Mouse (Mus musculus): ENCODE measurements at regions not wholly inside any gene's neighbourhood (a gene's known extent, or its start where the extent isn't known, plus 50 kb on each side); places are given as distances from the start of the nearest gene placed in this dataset.

GRCm38 (mm10) chr2:75564809-75565208, 94.3 kb upstream of the Hnrnpa3 start:
- no peak for DNase-seq (ENCODE audit: low spot score in 2 of 2)

GRCm38 (mm10) chr2:75567131-75567530, 91.9 kb upstream of the Hnrnpa3 start:
- no peak for DNase-seq (ENCODE audit: low spot score in 2 of 2)

GRCm38 (mm10) chr2:75569756-75570155, 89.3 kb upstream of the Hnrnpa3 start:
- DNase-seq (ENCODE audit: low spot score in 2 of 2) = no peak

GRCm38 (mm10) chr2:75570246-75570645, 88.8 kb upstream of the Hnrnpa3 start:
- no peak for DNase-seq (ENCODE audit: low spot score in 2 of 2)

GRCm38 (mm10) chr2:75584975-75585374, 74.1 kb upstream of the Hnrnpa3 start:
- DNase-seq (ENCODE audit: low spot score in 2 of 2) = peak; percentile 86

- peak; percentile 37 to 83 for DNase-seq (ENCODE audit: low spot score in 2 of 2)
Measured at GRCm38 (mm10) chr2:75588572-75588971, 70.5 kb upstream of the Hnrnpa3 start.

GRCm38 (mm10) chr2:75589452-75589851, 69.6 kb upstream of the Hnrnpa3 start:
- DNase-seq (ENCODE audit: low spot score in 2 of 2) = no peak

GRCm38 (mm10) chr2:75590175-75590574, 68.9 kb upstream of the Hnrnpa3 start:
- peak; percentile 80 to 85 for DNase-seq (ENCODE audit: low spot score in 2 of 2)

- DNase-seq (ENCODE audit: low spot score in 2 of 2) = no peak
Measured at GRCm38 (mm10) chr2:75600511-75600910, 58.5 kb upstream of the Hnrnpa3 start.

- DNase-seq (ENCODE audit: low spot score in 2 of 2) = peak in 1 of 2 experiments; percentile 43
Measured at GRCm38 (mm10) chr2:75603175-75603871, 55.7 kb upstream of the Hnrnpa3 start.

GRCm38 (mm10) chr2:75605634-75606033, 53.4 kb upstream of the Hnrnpa3 start:
- DNase-seq (ENCODE audit: low spot score in 2 of 2) = peak in 1 of 2 experiments; percentile 62

GRCm38 (mm10) chr2:75607010-75607915, 51.8 kb upstream of the Hnrnpa3 start:
- DNase-seq (ENCODE audit: low spot score in 2 of 2) = no peak

- DNase-seq (ENCODE audit: low spot score in 2 of 2) = no peak
Measured at GRCm38 (mm10) chr2:75607958-75608357, 51.1 kb upstream of the Hnrnpa3 start.

- DNase-seq (ENCODE audit: low spot score in 2 of 2) = no peak
Measured at GRCm38 (mm10) chr2:75608482-75608881, 50.6 kb upstream of the Hnrnpa3 start.

- DNase-seq (ENCODE audit: low spot score in 2 of 2) = peak; percentile 35 to 66
Measured at GRCm38 (mm10) chr2:75609150-75609946, 49.7 kb upstream of the Hnrnpa3 start.

Data from heart, adult 9 months (tissue).